Mouse (Mus musculus) c-Kit-positive CD71-negative TER-119-negative erythroid progenitor cells, embryonic 14.5 days (primary cell): Measurements from ENCODE around the gene Dagla.

Experiments used
- DNase-seq: peaks from one replicate; pipeline ENCODE4 v3.0.0-alpha.2; 2013; ENCODE audit warnings: low read depth

Dagla gene

GRCm38 (mm10) chr19:10304810-10305544 is at the start of gene Dagla:
TSS of gene Dagla (minus strand) at chr19:10304877.
- peak; percentile 41 for DNase-seq

DNA sequence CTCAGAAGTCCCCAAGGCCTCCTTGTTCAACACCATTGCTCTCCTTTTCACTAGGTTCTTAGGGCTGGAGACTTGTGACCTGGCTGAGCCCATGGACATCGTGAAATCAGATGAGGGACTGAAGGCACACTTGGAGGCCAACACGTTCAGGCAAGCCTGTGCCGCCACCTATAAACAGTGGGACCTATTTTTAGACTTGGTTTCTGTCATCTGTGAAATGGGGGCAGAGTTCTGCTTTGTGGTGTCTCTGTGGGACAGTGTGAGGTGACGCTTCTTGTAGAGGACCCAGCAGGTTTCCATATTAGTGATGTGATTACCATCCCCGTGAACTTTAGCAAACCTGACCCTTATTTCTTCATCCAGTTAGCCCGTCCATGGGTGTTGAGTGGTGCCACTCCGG is 47.5 kb upstream of the Dagla start:
- DNase-seq, result no peak

DNA sequence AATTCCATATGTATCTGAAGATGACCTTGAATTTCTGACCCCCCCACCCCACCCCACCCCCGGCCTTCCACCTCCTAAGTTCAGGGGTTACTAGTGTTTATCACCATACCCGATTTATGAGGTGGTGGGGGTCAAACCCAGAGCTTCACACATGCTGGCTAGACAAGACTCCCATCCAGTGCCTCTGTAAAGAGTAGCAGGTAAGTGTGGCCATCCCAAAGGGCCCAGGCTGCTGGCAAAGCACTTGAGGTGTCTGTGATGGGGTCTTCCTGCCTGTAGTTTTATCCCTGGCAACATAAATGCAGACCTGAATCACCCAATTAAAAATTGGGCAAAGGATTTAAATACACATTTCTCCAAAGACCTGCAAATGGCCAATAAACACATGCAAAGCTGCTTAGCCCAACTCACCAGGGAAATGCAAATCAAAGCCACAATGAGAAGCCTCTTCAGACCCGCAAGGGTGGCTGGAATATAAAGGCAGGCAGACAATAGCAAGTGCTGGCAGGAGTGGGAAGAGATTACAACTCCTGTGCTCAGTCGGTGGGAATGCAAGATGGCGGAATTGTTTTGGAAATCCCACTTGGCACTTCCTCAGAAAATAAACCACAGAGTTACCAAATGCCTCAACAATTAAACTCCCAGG is 43.1 kb upstream of the Dagla start:
- no peak for DNase-seq

DNA sequence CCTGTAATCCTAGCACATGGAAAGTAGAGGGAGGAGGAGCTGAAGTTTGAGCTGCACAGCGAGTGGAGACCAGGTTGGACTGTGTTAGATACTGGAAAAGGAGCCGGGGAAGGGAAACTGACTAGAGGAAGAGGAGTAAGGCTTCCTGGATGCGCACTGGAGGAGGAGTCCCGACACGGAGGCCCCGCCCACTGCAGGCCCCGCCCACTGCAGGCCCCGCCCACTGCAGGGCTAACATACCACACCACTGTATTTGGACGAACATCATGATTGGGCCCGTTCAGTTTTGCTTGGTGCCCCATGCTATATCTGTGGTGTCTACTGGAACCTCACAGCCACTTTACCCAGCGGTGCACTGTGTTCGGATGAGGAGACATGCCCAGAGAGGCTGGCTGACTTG is 41.0 kb upstream of the Dagla start:
- no peak for DNase-seq

- no peak for DNase-seq
Measured at GRCm38 (mm10) chr19:10343866-10344265, 39.2 kb upstream of the Dagla start.

DNA sequence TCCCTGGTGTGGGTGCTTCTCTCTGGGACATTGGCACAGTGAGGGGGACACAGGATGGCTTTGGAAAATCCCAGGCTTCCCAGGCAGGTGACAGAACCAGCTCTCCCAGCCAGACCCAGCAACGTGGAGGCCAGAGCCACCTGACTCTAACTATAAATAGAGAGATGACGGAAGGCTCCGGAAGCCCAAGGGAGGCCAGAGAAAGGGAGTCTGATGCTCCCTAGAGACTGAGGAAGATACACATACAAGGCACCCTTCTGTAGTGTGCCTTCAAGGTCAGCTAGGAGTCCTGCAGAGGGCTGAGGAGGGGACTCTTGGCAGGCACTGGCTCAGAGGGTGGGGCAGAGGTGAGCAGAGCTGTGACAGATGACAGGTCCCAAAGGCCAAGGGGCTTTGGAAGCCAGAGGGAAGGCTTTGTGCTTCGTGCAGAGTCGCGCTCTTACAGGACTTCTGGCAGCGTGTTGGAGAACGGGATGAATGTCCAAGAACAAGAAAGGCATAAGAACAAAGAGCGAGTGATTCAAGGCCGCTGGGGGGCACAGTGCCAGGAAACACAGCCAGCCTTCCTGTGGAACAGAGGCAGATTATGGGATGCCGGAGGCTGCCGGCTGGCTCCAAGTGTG is 37.3 kb upstream of the Dagla start:
- DNase-seq, result no peak

GRCm38 (mm10) chr19:10341152-10341551 is 36.5 kb upstream of the Dagla start:
- DNase-seq, result peak; percentile 36

DNA sequence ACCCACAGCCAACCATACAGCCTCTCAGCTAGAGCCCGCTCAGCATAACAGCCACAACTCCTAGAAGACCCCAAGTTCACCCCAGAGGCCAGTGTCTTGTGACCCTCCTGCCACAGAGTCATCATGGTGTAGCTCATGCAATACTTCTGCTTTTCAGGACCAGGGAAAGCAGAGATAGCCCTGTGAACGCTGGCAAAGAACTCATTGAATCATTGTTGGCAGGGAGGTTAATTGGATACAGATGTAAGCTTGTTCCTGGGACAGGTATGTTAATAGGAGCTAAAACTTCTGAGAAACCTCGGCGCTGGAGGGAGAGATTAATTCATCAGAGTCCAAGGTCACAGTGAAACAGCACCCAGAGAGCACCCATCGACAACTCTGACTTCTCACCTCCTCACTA is 36.0 kb upstream of the Dagla start:
- no peak for DNase-seq

- no peak for DNase-seq
Measured at GRCm38 (mm10) chr19:10339271-10339670, 34.6 kb upstream of the Dagla start.

DNA sequence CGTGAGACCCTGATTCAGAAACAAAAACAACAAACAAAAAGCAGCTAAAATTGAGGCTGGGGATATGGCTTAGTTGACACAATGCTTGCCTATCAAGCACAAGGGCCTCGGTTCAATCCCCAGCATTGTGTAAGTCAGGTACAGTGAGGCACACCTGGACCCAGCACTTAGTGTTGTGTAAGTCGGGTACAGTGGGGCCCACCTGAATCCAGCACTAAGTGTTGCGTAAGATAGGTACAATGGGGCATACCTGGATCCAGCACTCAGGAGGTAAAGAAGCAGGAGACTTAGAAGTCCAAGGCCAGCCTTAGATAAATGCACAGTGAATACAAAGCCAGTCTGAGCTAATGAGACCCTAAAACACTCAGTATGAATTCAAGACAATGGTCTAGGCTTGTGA is 34.0 kb upstream of the Dagla start:
- no peak for DNase-seq

DNA sequence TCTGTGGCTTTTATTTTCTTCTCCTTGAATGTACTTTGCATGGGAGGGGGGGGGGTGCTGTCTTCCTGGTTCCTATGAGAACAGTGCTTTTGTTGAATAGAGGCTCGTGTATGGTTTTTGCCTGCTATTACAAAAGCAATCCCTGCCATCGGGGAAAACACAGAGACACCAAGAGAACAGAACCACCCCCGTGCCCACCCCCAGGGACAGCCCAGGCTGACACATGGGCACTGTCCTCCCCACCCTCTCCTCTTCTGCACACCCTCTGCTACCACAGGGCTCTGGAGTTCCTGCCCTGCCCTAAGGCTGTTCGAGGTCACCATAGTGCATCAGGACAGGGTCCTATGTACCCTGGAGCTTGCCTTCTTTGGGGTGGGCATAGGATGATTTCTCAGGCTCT is 29.8 kb upstream of the Dagla start:
- no peak for DNase-seq

DNA sequence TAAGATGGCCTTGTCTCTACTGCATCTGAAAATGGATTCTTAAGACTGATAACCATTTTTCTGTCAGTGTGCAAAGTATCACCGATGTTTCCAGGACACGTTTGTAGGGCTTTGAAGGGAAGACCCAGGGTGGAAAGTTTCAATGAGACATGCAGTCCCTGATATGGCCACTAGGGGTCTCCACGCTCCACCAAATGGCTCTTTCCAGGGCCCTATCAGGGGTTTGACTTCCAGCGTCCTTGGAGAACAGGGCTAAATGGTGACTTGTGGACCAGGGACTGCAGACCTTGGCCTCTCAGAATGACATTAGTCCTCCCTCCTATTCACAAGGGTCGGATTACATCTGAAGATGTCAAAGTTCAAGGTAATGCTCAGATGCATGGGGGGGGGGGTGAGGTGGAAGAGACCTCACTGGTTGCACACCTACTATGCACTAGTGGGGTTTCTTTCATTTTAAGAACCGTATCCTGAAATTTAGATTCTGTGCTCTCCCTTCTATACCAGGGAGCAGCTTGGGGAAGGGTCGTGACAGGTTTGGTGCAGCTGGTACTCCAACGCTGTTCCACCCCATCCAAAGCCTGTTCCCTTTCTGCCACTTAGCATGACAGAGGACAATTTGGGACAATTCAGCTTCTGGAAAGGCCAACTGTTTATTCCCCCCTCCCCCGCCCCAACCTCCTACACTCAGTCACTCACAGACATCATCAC is 29.0 kb upstream of the Dagla start:
- peak; percentile 47 for DNase-seq

GRCm38 (mm10) chr19:10331706-10332105 is 27.0 kb upstream of the Dagla start:
- DNase-seq, result no peak

DNA sequence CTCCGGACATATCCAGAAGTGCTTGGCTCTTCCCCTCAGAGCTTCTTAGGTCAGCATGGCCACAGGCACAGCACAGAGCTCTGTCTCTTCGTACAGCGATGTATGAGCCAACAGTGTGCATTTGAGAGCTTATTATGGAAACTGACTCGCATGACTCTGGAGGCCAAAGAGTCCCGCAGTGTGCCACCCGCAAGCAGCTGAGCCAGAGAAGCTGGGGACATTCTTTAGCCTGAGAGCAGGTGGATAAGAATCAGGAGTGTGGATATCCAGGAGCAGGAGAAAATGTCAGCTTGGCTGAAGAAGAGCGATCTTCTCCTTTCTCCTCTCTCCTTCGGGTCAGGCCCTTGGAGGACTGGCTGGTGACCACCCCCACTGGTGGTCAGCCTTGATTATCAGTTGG is 24.4 kb upstream of the Dagla start:
- no peak for DNase-seq

GRCm38 (mm10) chr19:10326609-10327008 is 21.9 kb upstream of the Dagla start:
- DNase-seq, result no peak

- DNase-seq, result no peak
Measured at GRCm38 (mm10) chr19:10323860-10324259, 19.2 kb upstream of the Dagla start.

GRCm38 (mm10) chr19:10323362-10323837 is 18.7 kb upstream of the Dagla start:
- no peak for DNase-seq

DNA sequence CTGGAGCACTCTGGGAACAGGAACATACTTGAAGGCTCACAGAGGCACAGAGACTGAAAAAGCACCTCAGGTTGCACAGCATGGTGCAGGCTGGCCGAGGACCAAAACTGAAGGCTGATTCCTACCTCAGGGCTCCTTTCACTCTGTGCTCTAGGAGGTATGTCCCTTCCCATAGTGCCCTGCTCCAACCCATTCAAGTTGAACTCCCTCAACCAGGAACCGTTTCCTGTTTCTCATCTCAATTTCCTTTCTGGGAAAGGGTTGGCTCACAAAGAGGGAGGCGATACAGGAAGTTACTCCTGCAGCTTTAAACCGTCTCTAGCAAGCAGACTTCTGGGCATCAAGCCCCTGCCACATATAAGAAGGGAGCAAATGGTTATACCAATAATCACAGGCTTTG is 13.1 kb upstream of the Dagla start:
- DNase-seq, result no peak

DNA sequence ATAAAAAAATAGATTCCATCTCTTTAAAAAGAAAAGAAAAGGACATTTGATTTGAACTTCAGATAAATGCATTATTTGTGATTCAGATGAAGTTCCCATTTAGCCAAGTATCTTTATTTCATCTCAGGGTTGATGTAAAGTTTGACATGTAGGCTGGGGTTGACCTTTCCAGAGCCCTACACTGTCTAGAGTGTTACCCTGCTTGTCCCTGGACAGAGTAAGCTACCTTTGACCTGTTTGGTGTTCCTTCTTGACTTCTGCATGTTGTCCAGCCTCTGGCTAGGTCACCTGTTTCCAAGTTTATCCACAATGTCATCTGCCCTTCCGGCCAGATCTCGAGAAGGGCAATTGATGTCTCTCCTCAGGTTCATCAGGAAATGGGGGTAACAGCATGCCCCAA is 12.7 kb upstream of the Dagla start:
- no peak for DNase-seq

DNA sequence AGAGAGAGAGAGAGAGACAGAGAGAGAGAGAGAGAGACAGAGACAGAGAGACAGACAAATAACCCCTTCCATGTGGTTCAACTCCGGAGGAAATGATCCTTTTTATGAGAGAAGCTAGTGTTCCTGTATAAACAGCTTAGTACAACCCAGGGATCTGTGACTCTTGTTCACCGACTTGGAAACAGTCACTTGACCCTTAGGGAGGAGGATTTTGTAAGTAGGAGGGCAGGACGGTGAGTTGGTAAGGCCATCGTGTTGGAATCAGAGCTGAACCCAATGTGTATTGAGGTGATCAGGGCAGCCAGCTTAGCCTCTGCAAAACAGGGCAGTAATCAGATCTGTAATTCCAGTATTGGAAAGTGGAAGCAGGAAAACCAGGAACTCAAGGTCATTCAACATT is 12.3 kb upstream of the Dagla start:
- DNase-seq, result no peak

- no peak for DNase-seq
Measured at GRCm38 (mm10) chr19:10312072-10312471, 7.4 kb upstream of the Dagla start.

GRCm38 (mm10) chr19:10308990-10309389 is 4.3 kb upstream of the Dagla start:
- no peak for DNase-seq

- no peak for DNase-seq
Measured at GRCm38 (mm10) chr19:10307941-10308340, 3.3 kb upstream of the Dagla start.
